Comparison of ENCODE assay signal across 8 mouse cellular contexts in the genomic region with DNA sequence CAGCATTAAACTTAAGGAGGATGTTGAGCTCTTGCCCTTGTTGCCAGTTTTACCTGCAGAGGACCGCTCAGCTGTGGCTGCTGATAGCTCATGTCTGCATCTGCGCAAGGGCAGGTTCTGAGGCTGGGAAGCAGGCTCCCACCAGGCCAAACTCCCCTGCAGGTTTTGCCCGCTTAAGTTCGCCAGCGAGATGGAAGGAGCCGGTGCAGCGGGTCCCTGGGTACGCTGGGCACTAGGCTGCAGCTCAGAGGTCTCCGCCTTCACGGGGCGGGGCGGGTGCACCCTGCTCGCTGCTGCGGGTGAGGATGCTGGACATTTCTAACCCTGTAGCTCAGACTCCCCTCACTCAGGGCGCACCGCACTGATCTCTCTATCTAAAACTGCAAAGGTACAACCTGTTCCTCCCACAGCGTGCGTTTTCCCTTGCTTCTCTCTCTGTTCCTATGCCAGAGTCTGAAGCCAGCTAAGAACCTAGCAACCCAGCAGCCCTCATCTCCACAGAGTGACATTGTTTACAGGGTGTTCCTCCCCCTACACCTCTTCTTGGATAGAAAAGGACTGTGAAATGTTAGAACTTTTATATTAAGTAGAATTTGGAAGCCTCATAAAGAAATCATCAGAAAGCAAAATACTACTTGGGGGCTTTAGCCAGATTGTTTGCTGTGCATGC. TPM values are rescaled to one million over a fixed set of nuclear protein-coding genes. Genes with fewer than 3 reads are reported as not detected.
DNase-seq lines count a peak whose midpoint lies in the region; ATAC-seq and TF ChIP-seq lines count a peak whose summit lies in the region.

Gene Slc38a11, minus strand, starts transcription at position 207 of the 670 bp plus-strand sequence.

- H3K4me1 ChIP-seq in kidney, adult 2 months (ENCODE audit: control insufficient read depth, insufficient read depth, low read length), result no peaks in the 10 kb centered on the region
- H3K4me1 ChIP-seq in forebrain, embryonic 16.5 days (replicated peaks; ENCODE audit: control insufficient read depth, insufficient read depth, low read length), result peaks cover 6% of the 10 kb centered on the region
- H3K4me1 ChIP-seq in limb, embryonic 15.5 days, result peaks cover 7% of the 10 kb centered on the region; the same call in 1 of the 2 replicates
- H3K4me1 ChIP-seq in stomach, embryonic 15.5 days, result no peaks in the 10 kb centered on the region

- 8% methylated on average over 18 of the region's 18 CpGs for WGBS in kidney, adult 2 months
- WGBS in forebrain, embryonic 16.5 days, result 4% methylated on average over 18 of the region's 18 CpGs
- WGBS in limb, embryonic 15.5 days, result 5% methylated on average over 18 of the region's 18 CpGs
- 5% methylated on average over 18 of the region's 18 CpGs for WGBS in stomach, embryonic 15.5 days

- peak; percentile 88 for ATAC-seq in forebrain, embryonic 16.5 days
- no peak for ATAC-seq in limb, embryonic 15.5 days (ENCODE audit: insufficient number of reproducible peaks, low FRiP score, low TSS enrichment, low read depth)
- peak; percentile 66; the same call in 1 of the 2 replicates for ATAC-seq in stomach, embryonic 15.5 days (ENCODE audit: insufficient read depth, low FRiP score, low read depth)
- ATAC-seq in activated CD4-positive, CD25-positive, alpha-beta regulatory T cell, adult 4 months, result no peak
- no peak for ATAC-seq in megakaryocyte-erythroid progenitor cell, adult 5-6 weeks (replicated peaks; ENCODE audit: low FRiP score, low TSS enrichment, poor library complexity, severe bottlenecking)

- no peaks in the 10 kb centered on the region for H3K27me3 ChIP-seq in kidney, adult 2 months (replicated peaks; ENCODE audit: control insufficient read depth, insufficient read depth, low read length)
- H3K27me3 ChIP-seq in forebrain, embryonic 16.5 days (replicated peaks; ENCODE audit: control insufficient read depth, insufficient read depth, low read length), result no peaks in the 10 kb centered on the region
- no peaks in the 10 kb centered on the region for H3K27me3 ChIP-seq in limb, embryonic 15.5 days
- no peaks in the 10 kb centered on the region for H3K27me3 ChIP-seq in stomach, embryonic 15.5 days (replicated peaks)

- H3K9ac ChIP-seq in forebrain, embryonic 16.5 days (replicated peaks; ENCODE audit: low read depth, low read length), result peak within 1 kb of the TSS; percentile 46
- H3K9ac ChIP-seq in limb, embryonic 15.5 days, result no peak within 1 kb of the TSS
- H3K9ac ChIP-seq in stomach, embryonic 15.5 days, result no peak within 1 kb of the TSS

- H3K27ac ChIP-seq in kidney, adult 2 months (ENCODE audit: insufficient read depth, low read depth, low read length), result no peak within 1 kb of the TSS
- H3K27ac ChIP-seq in forebrain, embryonic 16.5 days (ENCODE audit: low read length), result no peak within 1 kb of the TSS
- H3K27ac ChIP-seq in limb, embryonic 15.5 days, result no peak within 1 kb of the TSS
- H3K27ac ChIP-seq in stomach, embryonic 15.5 days, result no peak within 1 kb of the TSS

- TF ChIP-seq CTCF in kidney, adult 2 months (conservative IDR thresholded peaks at IDR 0.05; ENCODE audit: insufficient read depth, insufficient read length, low read depth, low read length), result no peak

- H3K4me3 ChIP-seq in kidney, adult 2 months (ENCODE audit: insufficient read depth, low read depth, low read length), result peak within 1 kb of the TSS; percentile 11; the same call in 1 of the 2 replicates
- peak within 1 kb of the TSS; percentile 34 for H3K4me3 ChIP-seq in forebrain, embryonic 16.5 days (replicated peaks; ENCODE audit: low read length)
- peak within 1 kb of the TSS; percentile 13; the same call in 1 of the 2 replicates for H3K4me3 ChIP-seq in limb, embryonic 15.5 days
- no peak within 1 kb of the TSS for H3K4me3 ChIP-seq in stomach, embryonic 15.5 days (replicated peaks)

- H3K4me2 ChIP-seq in forebrain, embryonic 16.5 days (ENCODE audit: low read length), result peak within 1 kb of the TSS; percentile 60
- peak within 1 kb of the TSS; percentile 31; the same call in 1 of the 2 replicates for H3K4me2 ChIP-seq in limb, embryonic 15.5 days
- peak within 1 kb of the TSS; percentile 27 for H3K4me2 ChIP-seq in stomach, embryonic 15.5 days

- no peak for TF ChIP-seq POLR2A in kidney, adult 2 months (IDR thresholded peaks at IDR 0.05; ENCODE audit: low read depth, low read length)

- no peaks in the 10 kb centered on the region for H3K36me3 ChIP-seq in kidney, adult 2 months (ENCODE audit: control insufficient read depth, insufficient read depth, low read length)
- no peaks in the 10 kb centered on the region for H3K36me3 ChIP-seq in forebrain, embryonic 16.5 days (ENCODE audit: control insufficient read depth, insufficient read depth)
- no peaks in the 10 kb centered on the region for H3K36me3 ChIP-seq in limb, embryonic 15.5 days
- H3K36me3 ChIP-seq in stomach, embryonic 15.5 days, result no peaks in the 10 kb centered on the region

- DNase-seq in kidney, adult 2 months, result no peak
- DNase-seq in kidney, adult 11 months, result no peak
- DNase-seq in adrenal gland, adult 8-10 months, result no peak

- H3K9me3 ChIP-seq in forebrain, embryonic 16.5 days (ENCODE audit: control insufficient read depth, low read length), result no peaks in the 10 kb centered on the region
- H3K9me3 ChIP-seq in limb, embryonic 15.5 days, result no peaks in the 10 kb centered on the region
- H3K9me3 ChIP-seq in stomach, embryonic 15.5 days, result no peaks in the 10 kb centered on the region

RNA-seq across cellular contexts. Expression of gene Slc38a11, which starts in this region (rescaled TPM):
- polyA plus RNA-seq in kidney, adult 2 months (2012; rRNA removed), result 0.80 and 0.83 TPM in 2 replicates
- 10 to 100 TPM; 20.1 to 43.2 (median 28.4) TPM for total RNA-seq in adrenal gland, adult 8-10 months (2022)
- 1.1 and 1.2 TPM in 2 replicates for polyA plus RNA-seq in forebrain, embryonic 16.5 days (2015; fragmentation: Nextera tagmentation; extraction: Ambion mirVana)
- polyA plus RNA-seq in limb, embryonic 15.5 days (2015; fragmentation: Nextera tagmentation; extraction: Ambion mirVana), result 0.17 and 0.35 TPM in 2 replicates
- polyA plus RNA-seq in stomach, embryonic 15.5 days (2015; fragmentation: Nextera tagmentation; extraction: Ambion mirVana), result 0.30 and 0.31 TPM in 2 replicates
- not detected for polyA plus RNA-seq in activated CD4-positive, CD25-positive, alpha-beta regulatory T cell, adult 4 months (2017; shearing (Covaris generic))
- not detected in 2 replicates for total RNA-seq in megakaryocyte-erythroid progenitor cell, adult 5-6 weeks (2014; fragmentation: Nextera tagmentation)
- total RNA-seq in megakaryocyte-erythroid progenitor cell, adult 5-6 weeks (2017), result not detected in 2 replicates

Comparison
In these comparisons a context has a peak if more than half of its experiments do, and no peak if none do; other contexts are left out.
1. RNA of gene Slc38a11 (total RNA-seq): 20.1 to 43.2 TPM in adrenal gland, adult 8-10 months; not detected in megakaryocyte-erythroid progenitor cell, adult 5-6 weeks; every median in the first group is over 10 times any median in the second.
2. Peak in ATAC-seq and H3K4me2 ChIP-seq in stomach, embryonic 15.5 days; RNA of the gene not detected or under 1 TPM.
3. Peak in every context shown above with its lines, with median percentiles within 50 percentile points of each other: H3K4me2 ChIP-seq.